Mouse (Mus musculus) embryonic fibroblast, embryonic 13.5 days (primary cell): Measurements from ENCODE around the gene Prdx6b.

Source experiments
- CTCF ChIP-seq: IDR thresholded peaks from 2 replicates; pipeline ENCODE4 v1.5.1; 2011; ENCODE audit warnings: mild to moderate bottlenecking, control low read depth, low read length, moderate library complexity, borderline replicate concordance; ENCODE audit not compliant: insufficient read depth
- POLR2A ChIP-seq: IDR thresholded peaks from 2 replicates; pipeline ENCODE4 v1.6.1; 2011; ENCODE audit warnings: low read depth, mild to moderate bottlenecking, control low read depth, low read length, moderate library complexity

GRCm38 (mm10) chr2:80325779-80326178 lies 33.5 kb downstream of the Prdx6b start:
- no peak for TF ChIP-seq CTCF
- TF ChIP-seq POLR2A, result no peak
